Mouse (Mus musculus) stomach, postnatal 0 days (tissue): ENCODE measurements at regions not wholly inside any gene's neighbourhood (a gene's known extent, or its start where the extent isn't known, plus 50 kb on each side); places are given as distances from the start of the nearest gene placed in this dataset.

ENCODE experiments used
- CTCF ChIP-seq: IDR thresholded peaks from 2 replicates; pipeline ENCODE4 v1.5.1; 2016; ENCODE audit warnings: antibody characterized with exemption, low read depth, mild to moderate bottlenecking, moderate library complexity
- EP300 ChIP-seq: optimal IDR thresholded peaks from 2 replicates; pipeline ENCODE3; 2016; ENCODE audit warnings: antibody characterized with exemption

DNA sequence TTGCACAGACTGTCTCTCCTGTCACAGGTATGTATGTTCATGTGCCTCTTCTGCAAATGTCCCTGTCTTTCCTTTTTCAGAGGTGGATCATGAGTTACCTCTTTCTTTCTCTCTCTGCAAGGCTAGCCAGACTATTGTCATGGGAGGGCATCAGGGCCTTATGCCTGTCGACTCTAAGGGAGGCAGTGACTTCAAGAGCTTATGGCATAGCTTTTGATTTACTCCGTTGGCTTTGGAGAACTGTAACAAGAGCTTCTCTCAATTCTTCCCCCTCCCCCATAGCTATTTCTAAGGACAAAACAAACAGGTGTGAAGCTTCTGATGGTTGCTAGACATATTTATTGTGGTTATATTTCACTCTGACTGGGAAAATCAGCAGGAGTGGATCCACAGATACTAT lies 191.0 kb downstream of the Papss1 start:
- TF ChIP-seq EP300 (no peak), CTCF (no peak)
